Mouse (Mus musculus) spleen, adult 2 months (tissue): ENCODE results near the gene Zfp213. TPM values are rescaled to one million over a fixed set of nuclear protein-coding genes. Genes with fewer than 3 reads are reported as not detected.

Experiments
- DNase-seq, 2 experiments: peaks; one replicate each; pipeline versions ENCODE4 v3.0.0 to v3.0.0-alpha.2; 2012 to 2021; ENCODE audit warnings: low spot score in 2 of 2, low read depth in 1 of 2
- H3K27ac ChIP-seq: fragments of 200-500 bp; 2 replicates; pipeline ENCODE4 v1.5.1; 2012; ENCODE audit warnings: low read length, inconsistent platforms; ENCODE audit not compliant: insufficient read depth
- H3K27me3 ChIP-seq: fragments of 200-500 bp; 2 replicates; pipeline ENCODE4 v1.6.1; 2012; ENCODE audit warnings: mild to moderate bottlenecking, moderate library complexity, low read length, inconsistent platforms; ENCODE audit not compliant: control insufficient read depth, insufficient read depth
- H3K36me3 ChIP-seq: fragments of 200-500 bp; 2 replicates; pipeline ENCODE4 v1.6.1; 2012; ENCODE audit warnings: mild to moderate bottlenecking, low read length, inconsistent platforms; ENCODE audit not compliant: control insufficient read depth, insufficient read depth
- H3K4me1 ChIP-seq: fragments of 200-500 bp; 2 replicates; pipeline ENCODE4 v1.6.1; 2011; ENCODE audit warnings: inconsistent platforms; ENCODE audit not compliant: control insufficient read depth, insufficient read depth, insufficient read length
- H3K4me3 ChIP-seq: fragments of 200-500 bp; 2 replicates; pipeline ENCODE4 v1.5.1; 2011; ENCODE audit warnings: mild to moderate bottlenecking, inconsistent platforms; ENCODE audit not compliant: insufficient read depth, insufficient read length; ENCODE audit errors: extremely low read depth
- CTCF ChIP-seq: fragments of 200-500 bp; IDR thresholded peaks from 2 replicates; pipeline ENCODE4 v1.5.1; 2011; ENCODE audit warnings: mild to moderate bottlenecking, inconsistent platforms; ENCODE audit not compliant: insufficient read depth, insufficient read length, insufficient replicate concordance; ENCODE audit errors: extremely low read depth
- POLR2A ChIP-seq: fragments of 200-500 bp; IDR thresholded peaks from 2 replicates; pipeline ENCODE4 v1.6.1; 2011; ENCODE audit warnings: low read depth, low read length, inconsistent platforms
- WGBS: fragments of 180-500 bp; shearing (Covaris S2); methylation state at CpG from one replicate; pipeline ENCODE4 v1.1.7; 2018; 5-methylcytosine and 5-hydroxymethylcytosine counted together
- polyA plus RNA-seq: library from polyadenylated mRNA; depleted of rRNA; stranded (reverse); fragments of >200 nt; gene quantifications from 2 replicates; pipeline ENCODE4 v1.2.3, GENCODE M21; 2012

The Zfp213 gene
- polyA plus RNA-seq, 1 experiment = 11.8 TPM

GRCm38 (mm10) chr17:23550188-23550791 is 13.7 kb downstream of the Zfp213 start:
- H3K36me3 ChIP-seq = no peaks in the 10 kb centered on the region
- TF ChIP-seq CTCF (no peak), POLR2A (no peak)
- H3K27ac ChIP-seq = peak overlapping the region; percentile 73
- H3K27me3 ChIP-seq = no peaks in the 10 kb centered on the region
- peak; percentile 77 to 85 for DNase-seq
- H3K4me1 ChIP-seq = no peaks in the 10 kb centered on the region
- 1% methylated on average over 22 of the region's 22 CpGs for WGBS
- H3K4me3 ChIP-seq = peak overlapping the region; percentile 62

- Histone ChIP-seq H3K36me3 (no peaks in the 10 kb centered on the region), H3K27ac (no peak overlapping the region), H3K27me3 (no peaks in the 10 kb centered on the region), H3K4me3 (peak overlapping the region; percentile 35), H3K4me1 (no peaks in the 10 kb centered on the region)
- no peak for TF ChIP-seq POLR2A
- DNase-seq = no peak
- WGBS = 8% methylated on average over 9 of the region's 9 CpGs
Observed at GRCm38 (mm10) chr17:23549441-23549840, 14.6 kb downstream of the Zfp213 start.

- no peak for TF ChIP-seq CTCF
- no peak for TF ChIP-seq POLR2A
- peak; percentile 68 to 73 for DNase-seq
- H3K4me3 ChIP-seq = peak overlapping the region; percentile 34; the same call in 1 of the 2 replicates
- H3K27me3 ChIP-seq = no peaks in the 10 kb centered on the region
- H3K4me1 ChIP-seq = no peaks in the 10 kb centered on the region
- WGBS = 1% methylated on average over 15 of the region's 15 CpGs
- no peak overlapping the region for H3K27ac ChIP-seq
- H3K36me3 ChIP-seq = no peaks in the 10 kb centered on the region
Observed at GRCm38 (mm10) chr17:23548615-23549014, 15.4 kb downstream of the Zfp213 start.

- H3K4me3 ChIP-seq = no peak overlapping the region
- 74% methylated on average over 11 of the region's 11 CpGs for WGBS
- no peaks in the 10 kb centered on the region for H3K4me1 ChIP-seq
- no peaks in the 10 kb centered on the region for H3K36me3 ChIP-seq
- no peaks in the 10 kb centered on the region for H3K27me3 ChIP-seq
- no peak for TF ChIP-seq CTCF
- TF ChIP-seq POLR2A = no peak
- no peak overlapping the region for H3K27ac ChIP-seq
- DNase-seq = no peak
Observed at GRCm38 (mm10) chr17:23547681-23548443, 16.2 kb downstream of the Zfp213 start.

- Histone ChIP-seq H3K27ac (peak overlapping the region; percentile 76), H3K4me1 (no peaks in the 10 kb centered on the region), H3K4me3 (peak overlapping the region; percentile 91), H3K36me3 (no peaks in the 10 kb centered on the region), H3K27me3 (no peaks in the 10 kb centered on the region; the same call in 1 of the 2 replicates)
- WGBS = under 1% methylated on average over 42 of the region's 42 CpGs
- TF ChIP-seq POLR2A (no peak), CTCF (no peak)
- DNase-seq = peak; percentile 72 to 83
Observed at GRCm38 (mm10) chr17:23546702-23547505, 17.1 kb downstream of the Zfp213 start.

- no peaks in the 10 kb centered on the region; the same call in 1 of the 2 replicates for H3K27me3 ChIP-seq
- H3K4me3 ChIP-seq = peak overlapping the region; percentile 91
- 3% methylated on average over 20 of the region's 20 CpGs for WGBS
- peak; percentile 63 to 66 for DNase-seq
- no peaks in the 10 kb centered on the region for H3K4me1 ChIP-seq
- peak overlapping the region; percentile 76; the same call in 1 of the 2 replicates for H3K27ac ChIP-seq
- TF ChIP-seq CTCF (no peak), POLR2A (no peak)
- no peaks in the 10 kb centered on the region for H3K36me3 ChIP-seq
Observed at GRCm38 (mm10) chr17:23546333-23546701, 17.7 kb downstream of the Zfp213 start.
